Mouse (Mus musculus) intestine, embryonic 15.5 days (tissue): ENCODE results near the gene Mid1. TPM values are rescaled to one million over a fixed set of nuclear protein-coding genes. Genes with fewer than 3 reads are reported as not detected.

Experiments used
- ATAC-seq: fragments of 200-750 bp; cut with Nextera tagmentation; 2 replicates; pipeline ENCODE4 v1.8.0; 2017; ENCODE audit warnings: moderate TSS enrichment, moderate library complexity
- H3K27ac ChIP-seq: fragments of 300-500 bp; sonication (generic); 2 replicates; pipeline ENCODE4 v1.5.1; 2015; ENCODE audit warnings: mild to moderate bottlenecking, inconsistent platforms
- H3K27me3 ChIP-seq: fragments of 300-500 bp; sonication (generic); replicated peaks from 2 replicates; pipeline ENCODE4 v1.6.1; 2015; ENCODE audit warnings: inconsistent platforms
- H3K36me3 ChIP-seq: fragments of 300-500 bp; sonication (generic); 2 replicates; pipeline ENCODE4 v1.6.1; 2015; ENCODE audit warnings: inconsistent platforms
- H3K4me1 ChIP-seq: fragments of 300-500 bp; sonication (generic); replicated peaks from 2 replicates; pipeline ENCODE4 v1.6.1; 2015; ENCODE audit warnings: inconsistent platforms
- H3K4me2 ChIP-seq: fragments of 300-500 bp; sonication (generic); replicated peaks from 2 replicates; pipeline ENCODE4 v1.6.1; 2015; ENCODE audit warnings: mild to moderate bottlenecking, inconsistent platforms
- H3K4me3 ChIP-seq: fragments of 300-500 bp; sonication (generic); replicated peaks from 2 replicates; pipeline ENCODE4 v1.5.1; 2015; ENCODE audit warnings: inconsistent platforms
- H3K9ac ChIP-seq: fragments of 300-500 bp; sonication (generic); 2 replicates; pipeline ENCODE4 v1.6.1; 2015; ENCODE audit warnings: inconsistent platforms
- H3K9me3 ChIP-seq: fragments of 300-500 bp; sonication (generic); 2 replicates; pipeline ENCODE4 v1.6.1; 2016; ENCODE audit warnings: inconsistent platforms
- WGBS: fragments of 180-500 bp; shearing (Covaris S2); methylation state at CpG from one replicate; pipeline ENCODE4 v1.1.7; 2015; 5-methylcytosine and 5-hydroxymethylcytosine counted together
- polyA plus RNA-seq: library from polyadenylated mRNA; unstranded; fragments of >200 nt; fragmentation: Nextera tagmentation; extraction: Ambion mirVana; gene quantifications from 2 replicates; pipeline ENCODE4 v1.2.1, GENCODE M21; 2015

The Mid1 gene
- polyA plus RNA-seq, 1 experiment from 2014 or later = 5.2 TPM

DNA sequence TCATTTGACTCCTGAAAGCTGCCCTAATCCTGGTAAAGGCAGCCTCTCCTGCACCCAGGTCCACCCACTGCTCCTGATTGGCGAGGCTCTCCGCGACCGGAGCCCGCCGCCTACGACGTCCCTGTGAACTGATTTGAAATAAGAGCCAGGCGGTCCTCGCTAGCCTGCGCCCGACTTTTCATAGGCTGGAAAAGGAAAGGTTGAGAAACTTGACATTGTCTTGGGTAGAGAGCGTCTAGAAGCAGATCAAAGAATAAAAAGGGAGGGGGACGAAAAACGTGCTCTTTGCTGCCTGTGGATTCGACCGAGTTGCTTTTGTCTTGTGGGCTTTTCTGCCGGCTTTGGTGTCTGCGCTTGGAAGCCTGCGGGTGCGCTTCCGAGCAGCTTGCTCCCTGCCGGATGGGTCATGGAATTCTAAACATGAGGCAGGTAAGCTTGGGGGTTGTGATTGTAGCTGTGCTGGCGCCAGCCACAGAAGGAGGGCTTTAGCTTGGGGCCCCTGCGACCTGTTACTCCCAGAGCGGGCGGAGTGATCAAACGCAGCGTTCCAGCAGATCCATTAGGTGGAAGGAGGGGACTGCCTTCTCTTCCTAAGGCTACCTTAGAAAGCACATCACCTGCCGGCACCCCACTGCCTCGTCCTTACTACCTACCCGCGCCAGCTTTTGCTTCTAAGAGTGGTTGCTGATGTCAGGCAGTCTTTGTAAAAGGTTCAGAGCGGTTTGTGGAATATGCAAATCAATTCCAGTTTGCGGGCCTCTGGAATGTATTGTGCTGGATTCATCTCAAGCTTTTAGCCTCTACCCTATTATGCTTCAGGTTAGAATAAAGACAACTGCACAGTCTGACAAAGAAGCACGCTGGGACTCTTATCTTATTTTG lies 194.7 kb downstream of the Mid1 start:
- Histone ChIP-seq H3K27me3 (peaks cover 3% of the 10 kb centered on the region; the same call in 1 of the 2 replicates), H3K4me2 (peak overlapping the region; percentile 65), H3K4me1 (no peaks in the 10 kb centered on the region), H3K36me3 (no peaks in the 10 kb centered on the region), H3K27ac (peak overlapping the region; percentile 60), H3K9me3 (no peaks in the 10 kb centered on the region), H3K9ac (peak overlapping the region; percentile 47), H3K4me3 (peak overlapping the region; percentile 52)
- peak; percentile 94 for ATAC-seq
- 13% methylated on average over 36 of the region's 36 CpGs for WGBS

GRCm38 (mm10) chrX:169880363-169880711 lies 195.3 kb downstream of the Mid1 start:
- Histone ChIP-seq H3K36me3 (no peaks in the 10 kb centered on the region), H3K27ac (peak overlapping the region; percentile 60), H3K4me3 (peak overlapping the region; percentile 52), H3K4me1 (no peaks in the 10 kb centered on the region), H3K27me3 (peaks cover 3% of the 10 kb centered on the region; the same call in 1 of the 2 replicates), H3K9ac (peak overlapping the region; percentile 47; the same call in 1 of the 2 replicates), H3K4me2 (peak overlapping the region; percentile 65), H3K9me3 (no peaks in the 10 kb centered on the region)
- 15% methylated on average over 13 of the region's 13 CpGs for WGBS
- peak; percentile 61 for ATAC-seq

GRCm38 (mm10) chrX:169880826-169881225 lies 195.8 kb downstream of the Mid1 start:
- Histone ChIP-seq H3K4me2 (peak overlapping the region; percentile 65), H3K4me1 (no peaks in the 10 kb centered on the region), H3K27me3 (peaks cover 3% of the 10 kb centered on the region; the same call in 1 of the 2 replicates), H3K4me3 (peak overlapping the region; percentile 52), H3K9ac (peak overlapping the region; percentile 13; the same call in 1 of the 2 replicates), H3K9me3 (no peaks in the 10 kb centered on the region), H3K36me3 (no peaks in the 10 kb centered on the region), H3K27ac (peak overlapping the region; percentile 60)
- WGBS = 18% methylated on average over 10 of the region's 10 CpGs
- ATAC-seq = peak; percentile 63

DNA sequence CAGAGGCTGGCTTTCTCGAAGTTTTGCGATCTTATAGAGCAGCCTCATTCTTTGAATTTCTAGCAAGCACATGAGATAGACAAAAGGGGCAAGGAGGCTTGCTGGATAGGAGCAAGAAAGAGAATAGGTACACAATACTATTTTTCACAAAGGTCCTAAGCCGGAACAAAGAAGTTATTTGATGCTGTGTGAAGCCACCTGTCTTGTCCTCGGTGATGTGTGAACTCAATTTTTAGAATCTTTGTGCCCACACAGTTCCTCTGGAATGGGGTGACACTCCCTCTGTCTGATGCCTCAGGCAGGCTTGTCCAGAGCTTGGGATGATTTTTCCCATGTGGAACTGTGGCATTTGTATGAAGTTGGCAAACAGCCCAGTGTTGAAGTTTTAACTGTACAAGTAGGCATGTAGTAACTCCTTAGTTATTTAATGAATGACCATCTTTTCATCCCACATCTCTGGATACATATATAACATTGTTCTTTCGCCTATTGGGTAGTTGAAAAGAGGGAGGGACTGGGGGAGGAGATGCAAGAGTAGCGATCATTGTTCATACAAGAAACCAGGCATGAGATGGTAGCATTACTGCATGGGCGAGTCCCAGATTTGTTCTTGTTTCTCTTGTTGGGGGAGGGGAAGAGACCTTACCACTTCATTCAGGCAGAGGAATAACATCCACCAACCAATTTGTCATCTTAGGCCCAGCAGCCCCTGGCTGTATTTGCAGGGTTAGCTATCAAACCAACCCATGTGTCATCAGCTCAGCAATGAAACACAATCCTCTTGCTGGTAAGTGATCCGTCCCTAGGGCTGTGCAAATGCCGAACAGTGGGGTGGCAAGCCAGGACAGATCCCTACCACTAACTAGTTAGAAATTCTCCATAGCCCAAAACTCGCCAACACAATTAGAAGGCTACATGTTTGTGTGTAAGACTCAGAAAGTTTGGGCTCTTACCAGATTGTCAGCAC lies 196.5 kb downstream of the Mid1 start:
- no peak for ATAC-seq

GRCm38 (mm10) chrX:169882220-169882609 lies 197.2 kb downstream of the Mid1 start:
- Histone ChIP-seq H3K27ac (no peak overlapping the region), H3K4me2 (no peak overlapping the region), H3K9me3 (no peaks in the 10 kb centered on the region), H3K9ac (no peak overlapping the region), H3K36me3 (no peaks in the 10 kb centered on the region), H3K4me1 (no peaks in the 10 kb centered on the region), H3K4me3 (no peak overlapping the region), H3K27me3 (peaks cover 3% of the 10 kb centered on the region; the same call in 1 of the 2 replicates)
- ATAC-seq = no peak
- 83% methylated on average over 1 of the region's 1 CpGs for WGBS

More for the DNA sequence above, 196.5 kb downstream of the Mid1 start:
- 51% methylated on average over 10 of the region's 10 CpGs for WGBS
- Histone ChIP-seq H3K4me3 (peak overlapping the region; percentile 52), H3K9me3 (no peaks in the 10 kb centered on the region), H3K27ac (peak overlapping the region; percentile 60; the same call in 1 of the 2 replicates), H3K4me1 (no peaks in the 10 kb centered on the region), H3K36me3 (no peaks in the 10 kb centered on the region), H3K4me2 (peak overlapping the region; percentile 65), H3K27me3 (peaks cover 3% of the 10 kb centered on the region; the same call in 1 of the 2 replicates), H3K9ac (no peak overlapping the region)

DNA sequence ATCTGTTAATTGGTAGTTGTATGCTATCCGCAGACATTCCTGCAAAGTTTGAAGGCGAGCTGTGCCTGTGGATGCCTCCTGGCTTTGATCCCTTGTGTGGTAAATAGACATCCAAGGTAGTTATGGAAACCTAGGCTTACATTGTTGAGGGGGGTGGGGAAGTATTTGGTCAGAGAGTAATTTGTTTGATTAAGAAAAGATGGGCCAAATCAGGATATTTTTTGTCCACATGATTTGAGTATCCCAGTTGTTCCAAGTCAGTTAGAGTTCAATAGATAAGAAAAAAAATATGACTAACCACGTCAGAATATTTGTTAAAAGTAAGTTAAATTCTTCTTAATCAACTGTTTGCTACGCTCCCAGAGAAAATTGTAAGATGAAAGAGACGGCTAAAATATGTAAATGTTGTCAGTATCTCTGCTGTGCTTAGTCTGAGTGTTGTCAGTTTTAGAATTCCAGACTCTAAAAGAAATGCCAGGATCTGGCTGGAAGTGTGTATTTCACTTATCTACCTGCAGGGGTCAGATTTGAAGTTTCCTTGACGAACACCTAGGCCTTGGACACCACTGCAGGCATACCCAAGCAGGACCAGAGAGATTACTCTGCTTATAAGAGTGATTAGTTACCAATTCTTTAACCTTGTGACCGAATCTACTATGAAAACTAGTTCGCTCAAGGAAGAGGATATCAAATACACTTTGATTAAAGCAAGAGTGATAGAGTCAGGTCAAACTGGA lies 198.7 kb downstream of the Mid1 start:
- no peak for ATAC-seq
- Histone ChIP-seq H3K36me3 (no peaks in the 10 kb centered on the region), H3K4me1 (no peaks in the 10 kb centered on the region), H3K9me3 (no peaks in the 10 kb centered on the region), H3K4me3 (no peak overlapping the region), H3K9ac (no peak overlapping the region), H3K27ac (no peak overlapping the region), H3K27me3 (peaks cover 3% of the 10 kb centered on the region; the same call in 1 of the 2 replicates), H3K4me2 (no peak overlapping the region)
- WGBS = 65% methylated on average over 8 of the region's 8 CpGs

DNA sequence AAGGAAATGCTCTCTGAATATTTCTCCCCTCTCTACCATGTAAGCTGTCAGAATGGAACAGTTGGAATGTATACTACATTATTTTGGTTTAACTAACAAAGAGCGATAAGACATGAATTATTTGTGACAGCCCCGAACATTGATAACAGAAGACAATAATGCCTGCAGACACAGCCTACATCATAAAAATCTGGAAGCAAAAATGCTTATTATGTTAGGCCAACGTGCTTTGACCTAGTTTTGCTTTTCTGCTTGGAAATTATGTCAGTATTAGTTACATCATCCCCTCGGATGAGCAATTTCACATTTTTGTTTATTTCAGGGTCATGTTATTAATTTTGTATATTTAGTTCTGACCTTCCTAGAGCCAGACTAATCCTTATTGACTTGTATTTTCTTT lies 205.5 kb downstream of the Mid1 start:
- Histone ChIP-seq H3K27ac (no peak overlapping the region), H3K27me3 (no peaks in the 10 kb centered on the region), H3K4me3 (no peak overlapping the region), H3K36me3 (no peaks in the 10 kb centered on the region), H3K4me1 (no peaks in the 10 kb centered on the region), H3K9me3 (no peaks in the 10 kb centered on the region), H3K9ac (no peak overlapping the region), H3K4me2 (no peak overlapping the region)
- no peak for ATAC-seq
- 67% methylated on average over 4 of the region's 4 CpGs for WGBS

GRCm38 (mm10) chrX:169892100-169892499 lies 207.1 kb downstream of the Mid1 start:
- Histone ChIP-seq H3K27ac (no peak overlapping the region), H3K9me3 (no peaks in the 10 kb centered on the region), H3K4me2 (no peak overlapping the region), H3K4me1 (no peaks in the 10 kb centered on the region), H3K36me3 (no peaks in the 10 kb centered on the region), H3K27me3 (no peaks in the 10 kb centered on the region), H3K9ac (no peak overlapping the region), H3K4me3 (no peak overlapping the region)
- ATAC-seq = no peak

DNA sequence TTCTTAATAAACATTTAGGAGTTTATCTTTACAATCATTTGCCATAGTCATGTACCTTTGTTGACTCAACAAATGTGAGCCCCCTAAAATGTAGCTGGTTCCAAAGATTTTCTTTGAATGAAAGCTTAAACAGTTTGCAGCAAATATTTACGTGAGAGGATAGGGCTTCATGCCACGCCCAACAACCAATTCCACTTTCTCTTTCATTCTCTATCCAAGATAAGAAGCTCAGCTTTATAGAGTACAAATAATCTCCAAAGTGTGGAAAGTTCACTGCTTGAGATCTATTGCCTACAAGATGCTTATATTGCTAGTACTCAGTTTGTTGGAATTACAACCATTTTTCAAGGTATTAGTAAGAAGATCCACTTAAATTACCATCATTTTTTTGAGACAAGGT lies 207.6 kb downstream of the Mid1 start:
- H3K4me2 ChIP-seq = no peak overlapping the region
- WGBS = 66% methylated on average over 2 of the region's 2 CpGs

GRCm38 (mm10) chrX:169899227-169899950 lies 214.4 kb downstream of the Mid1 start:
- H3K4me2 ChIP-seq = no peak overlapping the region
- H3K9me3 ChIP-seq = no peaks in the 10 kb centered on the region
- H3K36me3 ChIP-seq = no peaks in the 10 kb centered on the region
- 0 out of 2 replicates have a peak, but pooled peaks cover 2% of the 10 kb centered on the region for H3K27me3 ChIP-seq
- H3K4me3 ChIP-seq = no peak overlapping the region
- no peak for ATAC-seq
- no peak overlapping the region for H3K9ac ChIP-seq
- WGBS = 36% methylated on average over 3 of the region's 3 CpGs
- no peak overlapping the region for H3K27ac ChIP-seq
- H3K4me1 ChIP-seq = no peaks in the 10 kb centered on the region

More for the DNA sequence above, 207.6 kb downstream of the Mid1 start:
- Histone ChIP-seq H3K4me3 (no peak overlapping the region), H3K9me3 (no peaks in the 10 kb centered on the region), H3K36me3 (no peaks in the 10 kb centered on the region), H3K4me1 (no peaks in the 10 kb centered on the region), H3K9ac (no peak overlapping the region), H3K27me3 (no peaks in the 10 kb centered on the region), H3K27ac (no peak overlapping the region)
- no peak for ATAC-seq

- Histone ChIP-seq H3K36me3 (no peaks in the 10 kb centered on the region), H3K27ac (no peak overlapping the region), H3K4me3 (no peak overlapping the region), H3K9me3 (no peaks in the 10 kb centered on the region), H3K4me1 (no peaks in the 10 kb centered on the region), H3K9ac (no peak overlapping the region), H3K4me2 (no peak overlapping the region), H3K27me3 (0 out of 2 replicates have a peak, but pooled peaks cover 6% of the 10 kb centered on the region)
- ATAC-seq = no peak
These were observed 217.9 kb downstream of the Mid1 start for GRCm38 (mm10) chrX:169902860-169903259.
